Mouse (Mus musculus) gastrocnemius, postnatal 25 days (tissue): ENCODE measurements around the gene Rere. TPM values are rescaled to one million over a fixed set of nuclear protein-coding genes. Genes with fewer than 3 reads are reported as not detected.

Experiments
- DNase-seq: peaks from one replicate; pipeline ENCODE4 v3.0.0; 2022
- total RNA-seq, 2 experiments: library from RNA; stranded (reverse); gene quantifications; 1 replicate in 1 of 2; 2 replicates in 1 of 2; pipeline ENCODE4 v1.2.3; 2021

Rere gene
- total RNA-seq, 2 experiments from 2014 or later: 51.0 to 56.4 TPM

GRCm38 (mm10) chr4:150426880-150427476, 145.5 kb downstream of the Rere start:
- DNase-seq: no peak

GRCm38 (mm10) chr4:150428762-150429161, 147.3 kb downstream of the Rere start:
- no peak for DNase-seq

GRCm38 (mm10) chr4:150433827-150434574, 152.6 kb downstream of the Rere start:
- no peak for DNase-seq

- DNase-seq: no peak
These were observed 154.1 kb downstream of the Rere start for GRCm38 (mm10) chr4:150435590-150435989.

- no peak for DNase-seq
These were observed 157.2 kb downstream of the Rere start for GRCm38 (mm10) chr4:150438621-150439020.

- DNase-seq: no peak
These were observed 160.5 kb downstream of the Rere start for GRCm38 (mm10) chr4:150441931-150442330.

- DNase-seq: no peak
These were observed 162.6 kb downstream of the Rere start for GRCm38 (mm10) chr4:150444068-150444467.

GRCm38 (mm10) chr4:150446617-150447016, 165.2 kb downstream of the Rere start:
- no peak for DNase-seq

GRCm38 (mm10) chr4:150447517-150447916, 166.1 kb downstream of the Rere start:
- no peak for DNase-seq

- no peak for DNase-seq
These were observed 167.0 kb downstream of the Rere start for GRCm38 (mm10) chr4:150448433-150448832.

GRCm38 (mm10) chr4:150450081-150450691, 168.7 kb downstream of the Rere start:
- no peak for DNase-seq

GRCm38 (mm10) chr4:150452155-150452847, 170.9 kb downstream of the Rere start:
- DNase-seq: no peak

- no peak for DNase-seq
These were observed 173.3 kb downstream of the Rere start for GRCm38 (mm10) chr4:150454571-150455306.

- DNase-seq: no peak
These were observed 174.3 kb downstream of the Rere start for GRCm38 (mm10) chr4:150455750-150456149.

- no peak for DNase-seq
These were observed 175.0 kb downstream of the Rere start for GRCm38 (mm10) chr4:150456452-150456851.

- no peak for DNase-seq
These were observed 175.4 kb downstream of the Rere start for GRCm38 (mm10) chr4:150456886-150457285.

GRCm38 (mm10) chr4:150457353-150457752, 175.9 kb downstream of the Rere start:
- no peak for DNase-seq

- DNase-seq: no peak
These were observed 176.3 kb downstream of the Rere start for GRCm38 (mm10) chr4:150457771-150458170.

- DNase-seq: no peak
These were observed 177.8 kb downstream of the Rere start for GRCm38 (mm10) chr4:150459022-150459794.

GRCm38 (mm10) chr4:150460451-150460850, 179.0 kb downstream of the Rere start:
- no peak for DNase-seq

- no peak for DNase-seq
These were observed 179.6 kb downstream of the Rere start for GRCm38 (mm10) chr4:150461011-150461410.
